Mouse (Mus musculus): ENCODE results near the gene Rpl12. TPM values are rescaled to one million over a fixed set of nuclear protein-coding genes. Genes with fewer than 3 reads are reported as not detected.

Gene Rpl12
- polyA plus RNA-seq, 1 experiment from 2014 or later = 151 TPM

GRCm38 (mm10) chr2:32963544-32963943 lies 2.2 kb downstream of the Rpl12 start:
- no peak for ATAC-seq (ENCODE audit: low read depth)
- peaks cover 40% of the 10 kb centered on the region for H3K4me1 ChIP-seq (replicated peaks; ENCODE audit: control insufficient read depth, insufficient read depth, low read length)
- peak overlapping the region; percentile 92 for H3K9ac ChIP-seq (ENCODE audit: low read length)
- H3K4me3 ChIP-seq (ENCODE audit: low read length) = peak overlapping the region; percentile 85
- no peak overlapping the region; the same call in 1 of the 2 replicates for H3K27ac ChIP-seq (ENCODE audit: low read length)
- no peaks in the 10 kb centered on the region for H3K27me3 ChIP-seq (ENCODE audit: control insufficient read depth, insufficient read depth, low read depth, low read length)
- H3K4me2 ChIP-seq (ENCODE audit: low read depth, low read length) = peak overlapping the region; percentile 93
- peaks cover 18% of the 10 kb centered on the region for H3K36me3 ChIP-seq (ENCODE audit: control insufficient read depth, insufficient read depth, low read length)
- H3K9me3 ChIP-seq (ENCODE audit: control insufficient read depth, low read length) = no peaks in the 10 kb centered on the region
- 39% methylated on average over 4 of the region's 4 CpGs for WGBS

GRCm38 (mm10) chr2:32963981-32964380 lies 2.6 kb downstream of the Rpl12 start:
- Histone ChIP-seq H3K27ac (ENCODE audit: low read length) (no peak overlapping the region), H3K36me3 (ENCODE audit: control insufficient read depth, insufficient read depth, low read length) (peaks cover 18% of the 10 kb centered on the region), H3K4me2 (ENCODE audit: low read depth, low read length) (peak overlapping the region; percentile 93; the same call in 1 of the 2 replicates), H3K9me3 (ENCODE audit: control insufficient read depth, low read length) (no peaks in the 10 kb centered on the region), H3K9ac (ENCODE audit: low read length) (peak overlapping the region; percentile 41), H3K27me3 (ENCODE audit: control insufficient read depth, insufficient read depth, low read depth, low read length) (no peaks in the 10 kb centered on the region), H3K4me1 (replicated peaks; ENCODE audit: control insufficient read depth, insufficient read depth, low read length) (peaks cover 40% of the 10 kb centered on the region), H3K4me3 (ENCODE audit: low read length) (no peak overlapping the region)
- ATAC-seq (ENCODE audit: low read depth) = no peak
- 65% methylated on average over 1 of the region's 1 CpGs for WGBS

- WGBS = 33% methylated on average over 10 of the region's 10 CpGs
- H3K4me3 ChIP-seq (ENCODE audit: low read length) = no peak overlapping the region
- no peak overlapping the region for H3K4me2 ChIP-seq (ENCODE audit: low read depth, low read length)
- peaks cover 18% of the 10 kb centered on the region for H3K36me3 ChIP-seq (ENCODE audit: control insufficient read depth, insufficient read depth, low read length)
- H3K27ac ChIP-seq (ENCODE audit: low read length) = 0 out of 2 replicates have a peak overlapping the region, but pooled peaks have one; percentile 30
- ATAC-seq (ENCODE audit: low read depth) = no peak
- H3K9ac ChIP-seq (ENCODE audit: low read length) = no peak overlapping the region
- H3K27me3 ChIP-seq (ENCODE audit: control insufficient read depth, insufficient read depth, low read depth, low read length) = no peaks in the 10 kb centered on the region
- peaks cover 40% of the 10 kb centered on the region for H3K4me1 ChIP-seq (replicated peaks; ENCODE audit: control insufficient read depth, insufficient read depth, low read length)
- no peaks in the 10 kb centered on the region for H3K9me3 ChIP-seq (ENCODE audit: control insufficient read depth, low read length)
These were observed 3.5 kb downstream of the Rpl12 start for GRCm38 (mm10) chr2:32964659-32965457.

- Histone ChIP-seq H3K27me3 (ENCODE audit: control insufficient read depth, insufficient read depth, low read depth, low read length) (no peaks in the 10 kb centered on the region), H3K9me3 (ENCODE audit: control insufficient read depth, low read length) (no peaks in the 10 kb centered on the region), H3K4me2 (ENCODE audit: low read depth, low read length) (no peak overlapping the region; the same call in 1 of the 2 replicates), H3K27ac (ENCODE audit: low read length) (no peak overlapping the region), H3K4me3 (ENCODE audit: low read length) (no peak overlapping the region), H3K4me1 (replicated peaks; ENCODE audit: control insufficient read depth, insufficient read depth, low read length) (peaks cover 37% of the 10 kb centered on the region), H3K36me3 (ENCODE audit: control insufficient read depth, insufficient read depth, low read length) (peaks cover 18% of the 10 kb centered on the region), H3K9ac (ENCODE audit: low read length) (no peak overlapping the region; the same call in 1 of the 2 replicates)
- no peak for ATAC-seq (ENCODE audit: low read depth)
- WGBS = 8% methylated on average over 7 of the region's 7 CpGs
These were observed 4.3 kb downstream of the Rpl12 start for GRCm38 (mm10) chr2:32965511-32966183.

GRCm38 (mm10) chr2:32966184-32966688 lies 4.9 kb downstream of the Rpl12 start:
- Histone ChIP-seq H3K36me3 (ENCODE audit: control insufficient read depth, insufficient read depth, low read length) (peaks cover 18% of the 10 kb centered on the region), H3K4me2 (ENCODE audit: low read depth, low read length) (peak overlapping the region; percentile 77), H3K27me3 (ENCODE audit: control insufficient read depth, insufficient read depth, low read depth, low read length) (no peaks in the 10 kb centered on the region), H3K4me3 (ENCODE audit: low read length) (peak overlapping the region; percentile 74), H3K9ac (ENCODE audit: low read length) (peak overlapping the region; percentile 90), H3K9me3 (ENCODE audit: control insufficient read depth, low read length) (no peaks in the 10 kb centered on the region), H3K4me1 (replicated peaks; ENCODE audit: control insufficient read depth, insufficient read depth, low read length) (peaks cover 33% of the 10 kb centered on the region), H3K27ac (ENCODE audit: low read length) (peak overlapping the region; percentile 100)
- 10% methylated on average over 13 of the region's 13 CpGs for WGBS
- no peak for ATAC-seq (ENCODE audit: low read depth)

- Histone ChIP-seq H3K36me3 (ENCODE audit: control insufficient read depth, insufficient read depth, low read length) (peaks cover 18% of the 10 kb centered on the region), H3K9me3 (ENCODE audit: control insufficient read depth, low read length) (no peaks in the 10 kb centered on the region), H3K9ac (ENCODE audit: low read length) (peak overlapping the region; percentile 90), H3K27me3 (ENCODE audit: control insufficient read depth, insufficient read depth, low read depth, low read length) (no peaks in the 10 kb centered on the region), H3K27ac (ENCODE audit: low read length) (peak overlapping the region; percentile 100), H3K4me1 (replicated peaks; ENCODE audit: control insufficient read depth, insufficient read depth, low read length) (peaks cover 33% of the 10 kb centered on the region), H3K4me3 (ENCODE audit: low read length) (peak overlapping the region; percentile 74), H3K4me2 (ENCODE audit: low read depth, low read length) (peak overlapping the region; percentile 77)
- WGBS = under 1% methylated on average over 55 of the region's 55 CpGs
- ATAC-seq (ENCODE audit: low read depth) = peak; percentile 90
These were observed 5.6 kb downstream of the Rpl12 start for GRCm38 (mm10) chr2:32966689-32967631.

GRCm38 (mm10) chr2:32968024-32968614 lies 6.8 kb downstream of the Rpl12 start:
- Histone ChIP-seq H3K4me1 (replicated peaks; ENCODE audit: control insufficient read depth, insufficient read depth, low read length) (peaks cover 27% of the 10 kb centered on the region), H3K9ac (ENCODE audit: low read length) (peak overlapping the region; percentile 90), H3K27me3 (ENCODE audit: control insufficient read depth, insufficient read depth, low read depth, low read length) (no peaks in the 10 kb centered on the region), H3K36me3 (ENCODE audit: control insufficient read depth, insufficient read depth, low read length) (peaks cover 16% of the 10 kb centered on the region), H3K4me3 (ENCODE audit: low read length) (no peak overlapping the region; the same call in 1 of the 2 replicates), H3K27ac (ENCODE audit: low read length) (no peak overlapping the region), H3K4me2 (ENCODE audit: low read depth, low read length) (peak overlapping the region; percentile 77; the same call in 1 of the 2 replicates), H3K9me3 (ENCODE audit: control insufficient read depth, low read length) (no peaks in the 10 kb centered on the region)
- WGBS = 73% methylated on average over 9 of the region's 9 CpGs
- no peak for ATAC-seq (ENCODE audit: low read depth)

GRCm38 (mm10) chr2:32969326-32969725 lies 8.0 kb downstream of the Rpl12 start:
- Histone ChIP-seq H3K4me3 (ENCODE audit: low read length) (no peak overlapping the region), H3K27me3 (ENCODE audit: control insufficient read depth, insufficient read depth, low read depth, low read length) (no peaks in the 10 kb centered on the region), H3K27ac (ENCODE audit: low read length) (no peak overlapping the region), H3K4me1 (replicated peaks; ENCODE audit: control insufficient read depth, insufficient read depth, low read length) (peaks cover 15% of the 10 kb centered on the region), H3K4me2 (ENCODE audit: low read depth, low read length) (no peak overlapping the region), H3K9ac (ENCODE audit: low read length) (peak overlapping the region; percentile 4; the same call in 1 of the 2 replicates), H3K36me3 (ENCODE audit: control insufficient read depth, insufficient read depth, low read length) (peaks cover 9% of the 10 kb centered on the region), H3K9me3 (ENCODE audit: control insufficient read depth, low read length) (no peaks in the 10 kb centered on the region)
- 71% methylated on average over 8 of the region's 8 CpGs for WGBS
- no peak for ATAC-seq (ENCODE audit: low read depth)
